Mouse (Mus musculus) testis, adult 2 months (tissue): ENCODE results near the gene Usp50. TPM values are rescaled to one million over a fixed set of nuclear protein-coding genes. Genes with fewer than 3 reads are reported as not detected.
A peak's percentile ranks its signal among the peaks of the same experiment; 100 is the strongest.

Source experiments
- H3K27ac ChIP-seq: fragments of 200-500 bp; 2 replicates; pipeline ENCODE4 v1.5.1; 2012; ENCODE audit warnings: low read depth, low read length; ENCODE audit not compliant: control insufficient read depth, insufficient read depth
- H3K27me3 ChIP-seq: fragments of 200-500 bp; 2 replicates; pipeline ENCODE4 v1.6.1; 2012; ENCODE audit warnings: mild to moderate bottlenecking, low read length, moderate library complexity; ENCODE audit not compliant: control insufficient read depth, insufficient read depth
- H3K36me3 ChIP-seq: fragments of 200-500 bp; 2 replicates; pipeline ENCODE4 v1.6.1; 2012; ENCODE audit warnings: mild to moderate bottlenecking, low read length; ENCODE audit not compliant: control insufficient read depth, insufficient read depth
- H3K4me1 ChIP-seq: fragments of 200-500 bp; 2 replicates; pipeline ENCODE4 v1.6.1; 2012; ENCODE audit warnings: low read length; ENCODE audit not compliant: control insufficient read depth, insufficient read depth
- H3K4me3 ChIP-seq: fragments of 200-500 bp; 2 replicates; pipeline ENCODE4 v1.5.1; 2012; ENCODE audit warnings: low read depth, mild to moderate bottlenecking, low read length, moderate library complexity, mixed read lengths; ENCODE audit not compliant: control insufficient read depth
- CTCF ChIP-seq: fragments of 200-500 bp; IDR thresholded peaks from 2 replicates; pipeline ENCODE4 v1.5.1; 2012; ENCODE audit warnings: low read depth, mild to moderate bottlenecking, inconsistent platforms, low read length, moderate library complexity; ENCODE audit not compliant: control insufficient read depth, insufficient read depth, insufficient replicate concordance
- POLR2A ChIP-seq: fragments of 200-500 bp; IDR thresholded peaks from 2 replicates; pipeline ENCODE4 v1.6.1; 2012; ENCODE audit warnings: low read depth, mild to moderate bottlenecking, inconsistent platforms, low read length, moderate library complexity; ENCODE audit not compliant: control insufficient read depth
- polyA plus RNA-seq: library from polyadenylated mRNA; depleted of rRNA; stranded (reverse); fragments of >200 nt; gene quantifications from 2 replicates; pipeline ENCODE4 v1.2.3, GENCODE M21; 2012; rRNA removed

Usp50 gene
- polyA plus RNA-seq, 1 experiment = 223 TPM

DNA sequence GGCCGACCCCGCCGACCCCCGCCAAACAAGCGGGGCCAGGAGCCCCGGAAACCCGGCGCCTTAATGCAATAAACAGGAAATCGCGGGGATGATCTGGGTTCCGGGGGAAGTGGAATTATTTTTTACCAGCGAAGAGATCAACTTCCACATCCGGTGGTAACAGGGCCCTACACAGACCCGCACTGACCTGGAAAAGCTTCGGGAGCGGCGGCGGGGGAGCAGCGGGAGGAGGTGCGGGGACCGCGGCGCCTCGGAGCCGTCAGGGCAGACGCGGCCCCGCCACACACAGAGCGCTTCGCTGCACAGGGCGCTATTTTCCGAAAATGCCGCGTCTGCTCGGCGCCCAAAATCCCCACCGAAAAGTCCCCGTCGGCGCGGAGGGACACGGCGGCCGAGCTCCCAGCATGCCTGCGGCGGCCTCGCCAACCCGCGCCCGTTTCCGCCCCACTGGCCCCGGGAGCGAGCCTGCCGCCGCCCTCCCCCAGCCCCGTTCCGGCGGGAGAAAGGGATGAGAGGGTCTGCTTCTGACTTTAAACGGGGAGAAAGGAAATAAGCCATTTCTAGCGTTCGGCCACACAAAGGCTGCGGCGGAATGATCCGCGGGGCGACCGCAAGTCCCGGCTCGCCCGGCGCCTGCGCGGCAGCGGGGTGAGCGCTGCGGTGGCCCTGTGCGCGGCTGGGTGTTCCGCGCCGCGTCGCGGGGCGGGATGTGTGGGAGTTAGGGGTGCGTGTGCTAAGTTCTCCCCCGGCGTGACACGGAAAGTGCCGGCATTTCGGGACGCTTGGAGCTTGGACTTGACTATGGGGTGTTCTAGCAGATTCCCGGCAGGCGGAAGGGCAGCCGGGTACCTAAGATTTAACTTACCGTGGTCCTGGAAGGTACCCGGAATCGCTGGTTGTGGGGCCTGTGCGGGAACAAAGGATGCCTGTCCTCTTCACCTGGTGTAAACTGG, 107.8 kb downstream of the Usp50 start:
- Histone ChIP-seq H3K36me3 (no peaks in the 10 kb centered on the region), H3K4me3 (peak overlapping the region; percentile 93), H3K4me1 (peaks cover 2% of the 10 kb centered on the region), H3K27ac (peak overlapping the region; percentile 97), H3K27me3 (no peaks in the 10 kb centered on the region)
- peak; percentile 96 for TF ChIP-seq POLR2A
- no peak for TF ChIP-seq CTCF

DNA sequence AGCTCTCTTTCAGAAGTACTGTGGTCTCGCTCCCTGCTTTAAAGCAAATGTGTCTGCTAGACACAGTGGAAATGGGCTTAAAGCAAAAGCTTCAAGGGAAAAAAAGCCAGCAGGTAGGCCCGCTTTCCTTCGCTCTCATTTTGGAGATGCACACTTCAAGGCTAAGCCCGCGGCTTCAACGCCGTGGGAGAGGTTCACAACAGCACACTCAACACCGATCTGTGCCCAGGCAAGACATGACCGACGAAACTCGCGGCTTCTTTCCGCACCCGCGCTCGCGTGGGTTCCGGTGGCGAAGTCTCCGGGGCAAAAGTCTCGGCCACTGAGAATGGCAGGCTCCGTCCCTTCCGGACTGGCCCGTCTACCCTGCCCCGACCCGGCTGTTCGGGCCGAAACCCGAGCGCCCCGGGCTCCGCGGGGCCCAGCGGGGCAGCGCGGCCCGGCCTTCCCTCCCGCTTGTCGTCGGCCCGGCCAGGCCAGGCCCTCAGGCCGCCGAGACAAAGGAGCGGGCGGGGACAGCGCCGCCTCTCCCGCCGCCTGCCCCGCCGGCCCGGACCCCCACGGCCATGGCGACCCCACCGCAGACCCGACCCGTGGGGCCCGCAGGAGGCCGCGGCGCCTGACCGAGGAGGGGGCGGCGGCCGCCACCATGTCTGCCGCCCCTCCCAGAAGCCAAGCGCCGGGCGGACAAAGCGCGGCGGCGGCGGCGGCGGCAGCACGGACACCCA, 108.7 kb downstream of the Usp50 start:
- Histone ChIP-seq H3K36me3 (no peaks in the 10 kb centered on the region), H3K4me1 (peaks cover 2% of the 10 kb centered on the region), H3K27me3 (no peaks in the 10 kb centered on the region), H3K27ac (peak overlapping the region; percentile 97), H3K4me3 (peak overlapping the region; percentile 93)
- no peak for TF ChIP-seq CTCF
- peak; percentile 37; the same call in 1 of the 2 replicates for TF ChIP-seq POLR2A

DNA sequence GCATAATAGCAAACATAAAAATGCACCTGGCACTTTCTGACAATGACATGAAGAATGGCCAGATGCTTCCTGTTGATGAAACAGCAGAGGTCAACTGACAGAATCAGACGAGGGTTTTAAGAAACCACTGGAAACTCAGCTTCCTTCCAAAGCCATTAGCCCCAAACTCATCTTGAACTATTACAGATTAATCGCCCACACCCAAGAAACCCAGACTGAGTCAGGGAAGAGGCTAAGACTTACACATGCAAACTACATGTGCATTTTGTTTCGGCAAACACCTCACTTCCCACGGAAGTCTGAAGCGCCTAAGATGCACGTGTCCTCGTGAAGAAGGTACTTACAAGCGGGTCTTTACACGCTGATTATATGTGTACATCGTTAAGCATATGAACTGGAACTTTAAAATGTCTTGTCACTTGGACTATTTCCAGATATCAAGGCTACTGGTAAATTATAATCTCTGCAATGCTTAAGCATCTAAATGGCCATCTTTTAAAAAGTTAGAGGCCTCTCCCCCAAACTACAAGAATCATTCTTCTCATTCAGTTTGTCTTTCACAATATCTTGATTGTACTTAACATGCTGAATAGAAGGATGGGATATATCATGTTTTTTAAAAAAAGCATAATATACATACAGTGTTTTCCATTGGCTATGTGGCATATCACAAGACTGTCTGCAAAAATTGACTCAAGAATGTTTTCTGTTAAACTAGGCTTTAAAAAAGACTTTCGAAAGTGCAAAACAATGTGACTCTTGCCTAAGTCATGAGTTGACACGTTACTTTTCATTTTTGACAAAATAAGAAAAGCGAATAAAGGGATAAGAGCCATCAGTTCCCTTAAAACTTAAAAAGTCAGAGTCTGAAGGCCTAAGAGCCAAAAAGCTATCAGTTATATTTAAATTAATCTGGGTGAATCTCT, 109.7 kb downstream of the Usp50 start:
- peak overlapping the region; percentile 59 for H3K4me3 ChIP-seq
- H3K27me3 ChIP-seq = no peaks in the 10 kb centered on the region
- peak overlapping the region; percentile 97; the same call in 1 of the 2 replicates for H3K27ac ChIP-seq
- H3K4me1 ChIP-seq = peaks cover 2% of the 10 kb centered on the region
- H3K36me3 ChIP-seq = no peaks in the 10 kb centered on the region
- TF ChIP-seq POLR2A = no peak
- TF ChIP-seq CTCF = no peak

DNA sequence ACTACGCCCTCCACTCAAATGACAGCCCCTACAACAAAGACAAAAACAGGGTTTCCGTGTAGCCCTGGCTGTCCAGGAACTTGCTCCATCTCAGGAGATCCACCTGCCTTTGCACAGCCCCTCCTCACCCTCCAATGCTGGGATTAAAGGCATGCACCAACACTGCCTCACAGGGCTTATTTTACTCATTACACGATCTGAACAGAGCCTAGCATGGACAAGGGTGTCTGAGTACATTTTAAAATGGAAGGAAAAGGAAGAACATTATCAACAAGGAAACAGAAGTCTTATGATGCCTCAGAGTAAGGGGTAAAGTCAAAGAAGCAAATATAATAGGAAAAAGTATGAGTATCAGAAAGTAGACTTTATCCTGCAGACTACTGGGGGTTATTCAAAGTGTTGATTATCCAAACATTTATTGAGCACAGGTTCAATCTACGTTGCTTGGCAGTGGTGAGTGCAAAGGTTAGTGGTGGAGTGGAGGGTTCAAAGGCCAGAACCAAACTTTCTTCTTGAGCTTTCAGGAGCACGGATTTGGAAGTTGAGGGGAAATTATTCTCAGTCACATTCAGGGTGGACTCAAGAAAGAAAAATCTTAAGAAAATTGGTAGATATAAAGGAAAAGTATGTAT, 114.5 kb downstream of the Usp50 start:
- no peaks in the 10 kb centered on the region for H3K27me3 ChIP-seq
- no peak overlapping the region for H3K27ac ChIP-seq
- no peak overlapping the region for H3K4me3 ChIP-seq
- peaks cover 2% of the 10 kb centered on the region for H3K4me1 ChIP-seq
- no peak for TF ChIP-seq POLR2A
- no peak for TF ChIP-seq CTCF
- no peaks in the 10 kb centered on the region for H3K36me3 ChIP-seq

DNA sequence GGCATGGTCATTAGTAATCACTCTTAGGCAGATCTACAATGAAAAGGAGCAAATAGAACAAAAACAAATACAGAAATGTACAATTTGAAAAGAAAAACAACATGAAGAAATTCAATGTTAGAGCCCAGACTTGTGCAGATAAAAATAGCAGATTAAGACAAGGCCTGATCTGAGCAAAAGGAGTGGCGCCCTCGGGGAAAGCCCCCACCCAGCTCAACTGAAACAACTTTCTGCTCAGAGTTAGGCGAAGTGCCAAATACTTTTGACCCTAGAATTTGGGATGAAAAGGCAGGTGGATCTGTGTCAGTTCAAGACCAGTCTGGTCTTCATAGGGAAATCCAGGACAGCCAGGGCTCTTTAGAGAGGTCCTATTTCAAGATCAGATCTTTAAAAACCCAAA, 117.3 kb downstream of the Usp50 start:
- TF ChIP-seq POLR2A = no peak
- TF ChIP-seq CTCF = no peak
- Histone ChIP-seq H3K27me3 (no peaks in the 10 kb centered on the region), H3K4me1 (no peaks in the 10 kb centered on the region)

DNA sequence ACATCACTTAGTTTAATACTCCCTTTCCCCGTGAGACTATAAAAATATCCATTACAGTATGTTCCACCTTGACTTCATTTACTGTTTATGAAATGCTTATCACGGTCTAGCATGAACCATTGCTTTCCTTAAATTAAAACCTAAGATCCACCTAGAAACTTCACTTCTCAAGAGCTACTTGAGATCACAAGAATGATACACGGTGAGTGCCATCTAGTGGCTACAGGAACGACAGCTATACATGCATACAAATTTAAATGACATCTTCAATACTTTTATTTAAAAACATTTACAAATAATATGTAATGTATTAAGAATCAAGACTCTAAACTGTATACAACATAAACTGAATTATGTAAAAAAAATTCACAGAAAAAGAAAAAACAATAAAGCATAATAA, 119.8 kb downstream of the Usp50 start:
- Histone ChIP-seq H3K27ac (no peak overlapping the region), H3K4me1 (no peaks in the 10 kb centered on the region), H3K4me3 (no peak overlapping the region), H3K36me3 (no peaks in the 10 kb centered on the region), H3K27me3 (no peaks in the 10 kb centered on the region)
- TF ChIP-seq POLR2A (no peak), CTCF (no peak)

More for the DNA sequence above, 117.3 kb downstream of the Usp50 start:
- Histone ChIP-seq H3K36me3 (no peaks in the 10 kb centered on the region), H3K27ac (no peak overlapping the region), H3K4me3 (no peak overlapping the region)

Other genes starting within 250 kb of the Usp50 start
- gene Slc27a2, start 231.1 kb downstream of the Usp50 start, polyA plus RNA-seq = 1.2 and 2.9 TPM in 2 replicates
- gene Hdc, start 164.2 kb downstream of the Usp50 start, polyA plus RNA-seq = 22.3 and 23.7 TPM in 2 replicates
- gene Gabpb1, start 107.1 kb downstream of the Usp50 start, polyA plus RNA-seq = 21.7 and 24.5 TPM in 2 replicates
- gene Usp8, start 76.1 kb downstream of the Usp50 start, polyA plus RNA-seq = 103 and 108 TPM in 2 replicates
- 3.1 and 6.2 TPM in 2 replicates for gene Trpm7, start 92.8 kb upstream of the Usp50 start, polyA plus RNA-seq
- 13.8 and 19.8 TPM in 2 replicates for gene Sppl2a, start 149.8 kb upstream of the Usp50 start, polyA plus RNA-seq
- 3.1 and 3.5 TPM in 2 replicates for gene Ap4e1, start 225.2 kb upstream of the Usp50 start, polyA plus RNA-seq